Mouse (Mus musculus): ENCODE measurements at regions not wholly inside any gene's neighbourhood (a gene's known extent, or its start where the extent isn't known, plus 50 kb on each side); places are given as distances from the start of the nearest gene placed in this dataset.
"Not testable (repeated sequence)": the region's sequence is repeated elsewhere in the genome, so short reads cannot be mapped to it uniquely, and the experiment has no call there.

DNA sequence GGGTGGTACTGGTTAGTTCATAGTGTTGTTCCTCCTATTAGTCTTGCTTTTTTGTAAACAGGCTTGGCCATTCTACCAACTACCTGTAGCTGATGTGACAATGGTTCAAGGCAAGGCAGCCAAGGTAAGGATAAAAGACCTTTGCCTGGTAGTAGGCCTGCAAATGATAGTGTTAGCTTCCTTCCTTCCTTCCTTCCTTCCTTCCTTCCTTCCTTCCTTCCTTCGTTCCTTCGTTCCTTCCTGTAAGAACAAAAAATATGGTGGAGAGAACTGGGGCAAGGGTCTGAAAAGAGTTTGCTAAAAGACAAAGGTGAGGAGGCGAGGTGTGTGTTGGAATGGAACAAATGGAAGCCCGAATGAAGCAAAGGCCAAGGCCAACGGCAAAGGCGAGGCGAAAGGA is 84.8 kb upstream of the Ezh2 start:
- CTCF ChIA-PET = not testable (repeated sequence)

DNA sequence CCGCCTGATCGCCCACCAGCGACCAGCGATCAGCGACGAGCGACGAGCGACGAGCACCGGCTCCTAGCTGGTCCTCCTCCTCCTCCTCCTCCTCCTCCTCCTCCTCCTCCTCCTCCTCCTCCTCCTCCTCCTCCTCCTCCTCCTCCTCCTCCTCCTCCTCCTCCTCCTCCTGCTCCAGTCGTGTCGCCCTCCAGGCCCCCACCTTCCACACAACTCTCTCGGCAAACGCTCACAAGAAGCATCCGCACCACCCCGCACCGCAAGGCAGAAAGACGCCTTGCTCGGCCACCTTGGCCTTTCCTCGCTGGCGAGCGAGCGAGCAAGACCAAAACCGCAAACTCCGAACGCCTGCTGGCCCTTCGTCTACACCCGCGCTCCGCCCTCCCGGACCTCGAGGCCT is 77.6 kb upstream of the Ezh2 start:
- CTCF ChIA-PET = not testable (repeated sequence)

DNA sequence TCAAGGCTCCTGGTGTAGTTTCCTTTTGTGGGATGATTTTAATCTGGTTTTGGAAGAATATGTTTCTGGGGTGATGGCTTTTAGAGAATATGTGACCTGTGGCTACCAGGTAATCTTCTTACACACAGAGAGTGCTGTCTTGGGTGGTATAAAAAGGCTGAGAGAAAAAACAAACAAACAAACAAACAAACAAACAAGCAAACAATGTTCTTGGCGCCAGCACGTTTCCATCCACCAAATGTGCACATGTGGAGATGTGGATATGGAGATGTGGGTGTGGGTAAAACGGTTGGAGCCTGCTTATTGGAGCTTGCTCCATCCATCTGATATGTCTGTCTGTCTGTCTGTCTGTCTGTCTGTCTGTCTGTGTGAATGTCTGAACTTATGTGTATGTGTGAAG is 57.7 kb upstream of the Ezh2 start:
- CTCF ChIA-PET = not testable (repeated sequence)

DNA sequence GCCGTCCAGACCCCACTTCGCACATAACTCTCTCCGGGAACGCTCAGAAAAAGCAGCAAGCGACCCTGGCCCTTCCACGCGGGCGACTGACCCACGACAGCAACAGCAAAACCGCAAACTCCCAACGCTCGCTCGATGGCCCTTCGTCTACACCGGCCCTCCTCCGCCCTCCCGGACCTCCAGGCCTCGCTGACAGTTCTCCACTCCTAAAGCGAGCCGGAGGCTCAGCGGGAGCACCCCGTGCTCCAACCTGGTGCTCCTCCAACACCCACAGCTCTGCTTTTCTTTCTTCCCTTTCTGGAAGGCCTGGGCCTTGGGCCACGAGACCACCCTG is 56.2 kb upstream of the Ezh2 start:
- CTCF ChIA-PET = not testable (repeated sequence)

DNA sequence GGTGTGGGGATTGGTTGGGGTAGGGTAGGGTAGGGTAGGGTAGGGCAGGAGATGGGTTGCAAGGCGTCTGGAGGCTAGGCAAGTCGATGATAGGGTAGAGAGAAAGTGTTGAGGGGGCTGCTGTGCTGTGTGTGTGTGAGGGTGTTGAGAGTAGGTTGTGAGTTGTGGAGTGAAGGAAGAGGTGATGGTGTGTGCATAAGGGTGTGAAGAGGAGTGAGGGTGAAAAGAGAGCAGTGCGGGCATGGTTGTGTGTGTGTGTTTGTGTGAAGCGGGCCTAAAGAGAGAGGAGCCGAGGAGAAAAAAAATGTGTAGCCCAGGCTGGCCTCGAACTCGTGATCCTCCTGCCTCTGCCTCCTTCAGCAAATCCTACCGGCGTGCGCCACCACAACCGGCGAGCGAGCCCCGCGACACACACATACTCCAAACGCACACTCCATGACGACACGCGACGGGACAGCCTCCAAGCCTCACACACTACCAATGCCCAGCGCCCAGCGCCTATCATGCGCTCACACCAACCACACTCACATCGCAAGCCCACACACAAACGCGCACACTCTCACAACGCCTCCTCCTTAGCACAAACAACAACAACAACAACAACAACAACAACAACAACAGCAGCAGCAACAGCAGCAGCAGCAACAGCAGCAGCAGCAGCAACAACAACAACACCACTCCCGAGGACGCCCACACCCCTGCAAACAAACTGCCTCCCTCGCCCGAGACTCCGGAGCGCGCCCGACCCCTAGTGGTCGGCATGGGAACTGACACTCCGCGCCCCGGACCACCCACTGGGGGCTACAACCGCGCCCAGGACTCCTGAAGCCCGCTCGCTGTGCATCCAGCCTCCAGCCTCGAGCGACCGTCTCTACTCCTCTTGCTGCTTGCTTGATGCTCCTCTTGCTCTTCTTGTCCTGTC is 55.6 kb upstream of the Ezh2 start:
- CTCF ChIA-PET = no interaction called here

DNA sequence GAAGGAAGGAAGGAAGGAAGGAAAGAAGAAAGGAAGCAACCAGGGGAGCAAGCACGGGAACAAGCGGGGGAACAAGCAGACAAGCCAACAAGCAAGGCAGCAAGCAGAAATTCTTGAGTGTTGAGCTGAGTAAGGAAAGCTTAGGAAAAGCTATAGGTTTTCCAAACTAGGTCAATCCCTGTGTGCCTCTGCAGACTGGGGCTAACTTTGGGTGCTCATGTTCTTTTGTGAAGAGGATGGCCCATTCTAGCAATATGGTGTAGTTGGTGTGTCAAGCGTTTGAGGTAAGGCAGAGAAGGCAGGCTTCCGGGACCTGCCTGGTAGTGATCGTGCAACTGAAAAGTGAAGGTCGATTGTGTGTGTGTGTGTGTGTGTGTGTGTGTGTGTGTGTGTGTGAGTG is 54.8 kb upstream of the Ezh2 start:
- CTCF ChIA-PET = no interaction called here

DNA sequence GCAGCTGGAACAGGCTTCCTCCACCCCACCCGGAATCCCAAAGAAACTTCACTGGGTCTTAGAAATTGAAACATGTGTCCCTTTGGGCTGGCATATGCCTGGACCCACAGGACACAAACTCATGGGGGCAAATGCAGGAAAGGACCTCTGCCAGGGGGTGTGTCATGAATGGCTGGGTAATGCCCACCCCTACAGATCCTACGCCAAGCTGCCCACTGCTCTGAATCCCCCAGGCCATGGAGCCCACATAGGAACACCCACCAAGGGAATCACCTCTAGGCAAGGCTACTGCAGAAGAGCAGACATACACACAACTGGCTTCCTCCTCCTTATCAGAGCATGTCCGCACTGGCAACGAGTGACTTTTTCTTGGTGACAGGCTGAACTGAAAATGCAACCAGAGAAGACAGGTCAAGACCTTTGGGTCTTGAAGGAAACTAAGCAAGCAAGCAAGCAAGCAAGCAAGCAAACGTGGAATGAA is 54.4 kb upstream of the Ezh2 start:
- CTCF ChIA-PET = no interaction called here

DNA sequence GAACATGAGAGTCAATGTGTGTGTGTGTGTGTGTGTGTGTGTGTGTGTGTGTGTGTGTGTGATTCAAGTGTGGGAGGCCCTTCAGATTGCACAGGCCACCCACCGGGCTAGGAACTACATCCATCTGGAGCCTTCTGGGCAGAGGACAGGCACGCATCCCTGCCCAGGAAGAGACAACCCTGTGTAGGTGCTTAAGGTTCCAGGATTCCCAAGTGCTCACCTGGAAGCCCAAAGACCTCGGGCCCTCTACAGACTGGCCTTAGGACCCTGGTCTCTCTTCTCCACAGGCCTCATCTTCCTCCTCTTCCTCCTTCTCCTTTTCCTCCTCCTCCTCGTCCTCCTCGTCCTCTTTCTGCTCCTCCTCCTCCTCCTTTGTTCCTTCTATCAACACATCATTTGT is 53.8 kb upstream of the Ezh2 start:
- CTCF ChIA-PET = no interaction called here

DNA sequence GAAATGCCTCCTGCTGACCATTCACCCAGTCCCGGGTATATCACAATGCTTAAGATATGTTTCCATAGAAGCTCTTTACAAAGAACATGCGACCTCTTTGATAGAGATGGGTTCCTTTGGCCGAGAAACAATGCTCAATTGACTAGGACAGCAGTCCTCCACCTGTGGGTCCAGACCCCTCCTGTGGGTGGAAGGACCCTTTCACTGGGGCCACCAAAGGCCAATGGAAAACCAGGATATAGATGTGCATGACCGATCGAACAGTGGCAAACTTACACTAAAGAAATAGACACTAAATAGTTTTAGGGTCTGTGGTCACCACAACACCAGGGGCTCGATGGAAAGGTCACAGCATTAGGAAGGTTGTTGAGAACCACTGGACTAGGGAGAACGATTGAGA is 53.2 kb upstream of the Ezh2 start:
- CTCF ChIA-PET = no interaction called here

DNA sequence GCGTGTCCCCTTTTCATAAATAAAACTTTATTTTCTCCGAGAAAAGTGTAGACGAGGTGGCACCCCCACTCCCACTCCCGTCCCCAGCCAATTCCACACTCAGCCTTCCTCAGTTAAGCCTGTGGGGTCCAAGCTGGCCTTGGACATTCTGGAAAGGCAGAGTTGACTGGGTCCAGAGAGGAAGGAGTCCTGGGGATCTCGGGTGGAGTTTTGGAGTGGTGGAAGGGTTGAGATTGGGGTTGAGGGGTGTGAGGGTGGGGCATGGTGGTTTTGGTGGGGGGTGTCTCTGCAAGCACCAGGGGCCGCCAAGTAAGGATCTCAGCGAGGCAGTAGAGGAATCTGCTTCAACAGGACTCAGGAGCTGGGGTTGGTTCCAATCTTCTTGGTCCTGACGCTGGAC is 52.7 kb upstream of the Ezh2 start:
- CTCF ChIA-PET = interaction anchor here (0.5 kb wide), 1 partner anchor 56 kb away, joined by 3 read pairs; no protein-coding TSS in a partner anchor

DNA sequence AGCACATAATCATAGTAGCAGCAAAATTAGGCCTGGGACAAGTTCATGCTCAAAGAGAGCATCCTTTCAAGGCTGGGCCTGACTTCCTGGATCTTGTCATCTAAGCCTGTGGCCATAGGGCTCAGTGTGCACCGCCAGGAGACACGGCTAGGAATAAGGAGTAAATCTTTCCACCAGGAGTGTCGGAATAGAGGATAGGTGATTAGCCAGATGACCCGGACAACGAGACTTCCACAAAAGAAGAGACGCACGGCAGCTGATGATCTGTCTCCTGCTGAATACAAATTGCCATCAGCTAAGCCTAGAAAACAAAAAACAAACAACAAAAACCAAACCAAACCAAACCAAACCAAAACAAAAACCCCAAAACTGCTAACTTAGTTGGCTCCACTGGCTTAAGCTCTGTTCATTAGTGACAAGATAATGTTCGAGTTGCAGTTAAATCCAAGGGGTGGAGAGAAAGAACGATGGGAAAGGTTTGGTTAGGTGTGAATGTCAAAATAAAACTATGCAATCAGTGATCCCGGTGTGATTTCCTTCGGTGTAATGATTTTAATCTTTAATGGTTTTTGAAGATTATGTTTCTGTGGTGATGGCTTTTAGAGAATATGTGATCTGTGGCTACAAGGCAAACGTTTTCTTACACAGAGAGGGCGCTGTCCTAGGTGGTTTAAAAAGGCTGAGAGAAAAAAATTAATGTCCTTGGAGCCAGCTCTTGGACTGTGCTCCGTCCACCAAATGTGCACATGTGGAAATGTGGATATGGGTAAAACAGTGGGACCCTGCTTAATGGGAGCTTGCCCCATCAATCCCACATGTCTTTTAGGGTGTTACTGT is 51.8 kb upstream of the Ezh2 start:
- CTCF ChIA-PET = interaction anchor here (0.5 to 0.8 kb wide), 2 partner anchors 55 to 271 kb away, joined by 3 to 9 read pairs; no protein-coding TSS in a partner anchor

DNA sequence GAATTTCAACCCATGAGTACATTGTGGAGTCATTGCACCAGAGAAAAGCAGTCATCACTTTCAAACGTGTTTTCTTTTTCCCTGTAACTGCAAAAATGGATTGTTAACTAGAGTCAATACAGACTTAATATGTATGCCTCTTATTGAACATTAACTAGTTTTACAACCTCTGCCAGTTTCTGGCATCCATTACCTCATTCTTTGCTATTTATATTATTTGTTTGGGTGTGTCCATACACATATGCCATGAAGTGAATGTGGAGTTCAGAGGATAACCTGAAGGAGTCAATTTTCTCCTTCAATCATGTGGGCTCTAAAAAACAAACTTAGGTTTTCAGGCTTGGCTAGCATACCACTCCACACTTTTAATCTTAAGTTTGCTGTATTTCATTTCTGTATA is 50.9 kb upstream of the Ezh2 start:
- CTCF ChIA-PET = interaction anchor here (0.6 kb wide), 1 partner anchor 178 kb away, joined by 6 read pairs; no protein-coding TSS in a partner anchor
